Mouse (Mus musculus) liver, adult 2 months (tissue): ENCODE data around the gene Fat2. TPM values are rescaled to one million over a fixed set of nuclear protein-coding genes. Genes with fewer than 3 reads are reported as not detected.

Experiments used
- DNase-seq: peaks from one replicate; pipeline ENCODE4 v3.0.0-alpha.2; 2011; ENCODE audit warnings: low read depth, low spot score; ENCODE audit errors: extremely low read depth
- H3K27ac ChIP-seq: fragments of 200-500 bp; replicated peaks from 2 replicates; pipeline ENCODE4 v1.5.1; 2012; ENCODE audit warnings: low read depth, mild to moderate bottlenecking, control low read depth, inconsistent platforms, low read length; ENCODE audit not compliant: insufficient read depth
- H3K27me3 ChIP-seq: fragments of 200-500 bp; 2 replicates; pipeline ENCODE4 v1.6.1; 2012; ENCODE audit warnings: mild to moderate bottlenecking, moderate library complexity, low read length, inconsistent platforms; ENCODE audit not compliant: control insufficient read depth, insufficient read depth
- H3K36me3 ChIP-seq: fragments of 200-500 bp; 2 replicates; pipeline ENCODE4 v1.6.1; 2012; ENCODE audit warnings: low read length, inconsistent platforms; ENCODE audit not compliant: control insufficient read depth, insufficient read depth
- H3K4me1 ChIP-seq: fragments of 200-500 bp; 2 replicates; pipeline ENCODE4 v1.6.1; 2011; ENCODE audit warnings: low read length; ENCODE audit not compliant: control insufficient read depth, insufficient read depth
- H3K4me3 ChIP-seq: fragments of 200-500 bp; 2 replicates; pipeline ENCODE4 v1.5.1; 2011; ENCODE audit warnings: low read depth, mild to moderate bottlenecking, control low read depth, low read length, moderate library complexity; ENCODE audit not compliant: insufficient read depth
- H3K79me2 ChIP-seq: fragments of 200-500 bp; 2 replicates; pipeline ENCODE4 v1.6.1; 2012; ENCODE audit warnings: inconsistent platforms, mild to moderate bottlenecking, low read length, moderate library complexity; ENCODE audit not compliant: control insufficient read depth, insufficient read depth
- H3K9ac ChIP-seq: fragments of 200-500 bp; 2 replicates; pipeline ENCODE4 v1.6.1; 2012; ENCODE audit warnings: low read depth, mild to moderate bottlenecking, control low read depth, inconsistent platforms, low read length
- CTCF ChIP-seq: fragments of 200-500 bp; IDR thresholded peaks from 2 replicates; pipeline ENCODE4 v1.5.1; 2011; ENCODE audit warnings: low read depth, low read length, control low read depth
- POLR2A ChIP-seq: fragments of 200-500 bp; IDR thresholded peaks from 2 replicates; pipeline ENCODE4 v1.6.1; 2011; ENCODE audit warnings: low read length, control low read depth; ENCODE audit not compliant: insufficient read depth; ENCODE audit errors: extremely low read depth
- WGBS: fragments of 180-500 bp; shearing (Covaris S2); methylation state at CpG from one replicate; pipeline ENCODE4 v1.1.7; 2018; 5-methylcytosine and 5-hydroxymethylcytosine counted together
- polyA plus RNA-seq: library from polyadenylated mRNA; depleted of rRNA; stranded (reverse); fragments of >200 nt; gene quantifications from 2 replicates; pipeline ENCODE4 v1.2.3, GENCODE M21; 2012
- total RNA-seq: library from RNA; depleted of rRNA; stranded (reverse); fragments of >200 nt; gene quantifications from 2 replicates; pipeline ENCODE4 v1.2.3, GENCODE M21; 2014

Gene Fat2
- total and polyA plus RNA-seq, 2 experiments, result not detected

DNA sequence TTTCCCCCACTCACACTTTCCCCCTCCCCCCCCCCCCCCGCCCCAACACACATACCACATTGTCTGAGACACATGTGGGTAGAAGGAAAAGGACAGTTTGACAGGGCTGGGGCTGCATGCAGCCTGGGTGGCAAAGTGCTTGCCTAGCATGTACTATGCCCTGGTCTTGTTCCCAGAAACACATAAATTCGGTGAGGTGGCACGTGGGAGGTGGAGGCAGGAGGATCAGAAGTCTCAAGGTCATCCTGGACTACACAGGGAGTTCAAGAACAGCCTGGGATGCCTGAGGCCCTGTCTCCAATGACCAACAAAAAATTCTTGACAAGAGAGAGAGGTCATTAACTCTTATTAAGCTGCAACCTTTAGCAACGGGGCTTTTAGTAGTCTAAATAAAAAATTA is 120.3 kb downstream of the Fat2 start:
- Histone ChIP-seq H3K27me3 (no peaks in the 10 kb centered on the region), H3K36me3 (no peaks in the 10 kb centered on the region; the same call in 1 of the 2 replicates), H3K4me1 (peaks cover 29% of the 10 kb centered on the region), H3K4me3 (no peak overlapping the region), H3K9ac (no peak overlapping the region), H3K79me2 (peaks cover 16% of the 10 kb centered on the region; the same call in 1 of the 2 replicates), H3K27ac (no peak overlapping the region)
- DNase-seq, result peak; percentile 81
- TF ChIP-seq CTCF (no peak), POLR2A (no peak)
- WGBS, result 32% methylated on average over 4 of the region's 4 CpGs

DNA sequence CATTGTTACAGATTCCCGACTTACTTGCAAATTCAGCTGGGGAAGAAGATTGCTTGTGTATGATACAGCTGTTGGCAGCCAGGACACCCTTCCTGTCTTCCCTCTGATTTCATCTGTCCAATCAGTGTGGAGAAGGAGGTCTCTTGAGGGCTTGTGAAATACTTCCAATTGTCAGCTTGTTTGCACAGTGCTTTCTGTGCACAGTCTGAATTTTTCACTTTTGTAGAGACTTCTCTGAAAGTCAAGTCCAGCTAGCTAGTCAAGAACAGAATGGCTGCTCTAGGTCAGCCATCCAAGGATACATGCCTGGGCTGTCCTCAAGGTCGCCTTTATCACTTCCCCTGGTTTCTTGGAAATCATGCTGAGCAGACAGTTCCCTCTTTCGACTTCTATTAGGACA is 121.4 kb downstream of the Fat2 start:
- DNase-seq, result peak; percentile 59
- TF ChIP-seq POLR2A (no peak), CTCF (no peak)
- H3K4me1 ChIP-seq, result peaks cover 32% of the 10 kb centered on the region

DNA sequence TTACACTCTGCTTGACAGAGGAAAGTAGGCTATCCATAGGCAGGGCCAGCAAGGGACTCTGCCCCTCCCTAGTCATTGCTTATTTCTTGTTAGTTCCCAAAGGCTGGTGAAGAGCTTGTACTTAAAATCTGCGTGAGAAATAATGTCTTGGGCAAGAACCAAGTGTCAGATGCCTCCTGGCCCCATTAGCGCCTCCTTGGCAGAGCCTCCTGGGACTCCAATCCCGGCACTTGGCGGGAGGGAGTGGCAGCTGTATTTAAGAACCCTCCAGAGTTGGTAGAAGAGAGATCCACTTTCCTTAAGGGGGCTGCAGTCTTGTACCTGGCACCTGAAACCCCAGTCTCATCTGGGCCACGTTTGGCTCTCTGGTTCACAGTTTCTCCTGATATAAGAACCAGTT is 122.2 kb downstream of the Fat2 start:
- TF ChIP-seq CTCF (no peak), POLR2A (no peak)
- H3K27ac ChIP-seq, result no peak overlapping the region
- H3K79me2 ChIP-seq, result peaks cover 20% of the 10 kb centered on the region; the same call in 1 of the 2 replicates
- no peak for DNase-seq
- WGBS, result 91% methylated on average over 5 of the region's 5 CpGs
- H3K9ac ChIP-seq, result no peak overlapping the region
- no peaks in the 10 kb centered on the region for H3K36me3 ChIP-seq
- H3K4me3 ChIP-seq, result no peak overlapping the region
- H3K27me3 ChIP-seq, result no peaks in the 10 kb centered on the region
- H3K4me1 ChIP-seq, result peaks cover 39% of the 10 kb centered on the region

More for the DNA sequence above, 121.4 kb downstream of the Fat2 start:
- Histone ChIP-seq H3K27ac (peak overlapping the region; percentile 21; the same call in 1 of the 2 replicates), H3K9ac (no peak overlapping the region), H3K4me3 (no peak overlapping the region), H3K36me3 (no peaks in the 10 kb centered on the region), H3K79me2 (peaks cover 20% of the 10 kb centered on the region; the same call in 1 of the 2 replicates), H3K27me3 (no peaks in the 10 kb centered on the region)
- WGBS, result 27% methylated on average over 3 of the region's 3 CpGs

DNA sequence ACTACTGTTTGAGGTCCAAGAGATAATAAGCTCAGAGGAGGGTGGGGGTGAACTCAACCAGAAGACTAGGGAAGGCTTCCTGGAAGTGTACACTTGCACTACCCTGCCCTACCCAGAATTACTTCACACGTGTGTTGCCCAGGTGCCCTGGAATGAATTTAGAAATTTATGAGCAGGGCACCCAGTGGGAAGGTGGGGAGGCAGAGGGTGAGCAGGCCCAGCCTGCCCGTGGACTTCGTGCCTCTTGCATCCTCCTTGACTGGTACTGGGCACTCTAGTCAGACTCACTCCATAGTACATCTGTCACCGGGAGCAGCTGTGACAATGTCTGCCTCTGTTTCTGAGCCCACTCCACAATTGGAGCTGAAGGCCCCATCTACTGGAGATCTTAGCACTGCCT is 122.8 kb downstream of the Fat2 start:
- H3K4me1 ChIP-seq, result peaks cover 42% of the 10 kb centered on the region
- TF ChIP-seq POLR2A (no peak), CTCF (no peak)
- H3K27me3 ChIP-seq, result no peaks in the 10 kb centered on the region
- H3K27ac ChIP-seq, result no peak overlapping the region
- no peak overlapping the region for H3K4me3 ChIP-seq
- DNase-seq, result no peak
- no peak overlapping the region for H3K9ac ChIP-seq
- H3K79me2 ChIP-seq, result peaks cover 20% of the 10 kb centered on the region; the same call in 1 of the 2 replicates
- no peaks in the 10 kb centered on the region for H3K36me3 ChIP-seq
- 84% methylated on average over 4 of the region's 4 CpGs for WGBS

DNA sequence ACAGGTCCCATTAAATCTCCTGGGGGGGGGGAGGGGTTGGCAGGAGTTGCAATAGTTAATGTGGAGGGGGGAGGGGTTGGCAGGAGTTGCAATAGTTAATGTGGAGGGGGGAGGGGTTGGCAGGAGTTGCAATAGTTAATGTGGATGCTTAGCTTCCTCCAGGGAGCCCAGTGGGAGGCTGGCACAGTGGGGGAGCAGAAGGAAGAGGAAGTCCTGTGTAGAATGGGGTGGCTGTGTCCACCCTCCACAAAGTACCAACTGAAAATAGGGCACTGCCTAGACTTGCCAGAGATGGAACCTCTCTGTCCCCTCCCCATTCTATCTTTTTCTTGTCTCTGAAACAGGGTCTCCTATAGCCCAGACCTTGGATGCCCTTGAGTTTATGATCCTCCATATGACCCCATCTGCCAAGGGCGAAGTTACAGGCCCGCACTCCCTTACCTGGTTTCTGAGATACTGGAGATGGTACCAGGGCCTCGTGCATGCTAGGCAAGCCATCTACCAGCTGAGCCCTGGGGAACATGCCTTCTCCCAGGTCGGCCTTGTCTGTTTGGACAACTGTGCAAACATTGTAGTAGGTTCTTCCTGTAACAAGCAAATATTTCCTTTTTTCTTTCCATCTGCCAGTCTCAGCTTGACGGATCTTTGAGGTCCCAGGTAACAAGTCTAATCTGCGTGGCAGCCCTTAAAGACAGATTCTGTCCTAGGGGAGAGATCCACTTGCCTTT is 126.6 kb downstream of the Fat2 start:
- DNase-seq, result peak; percentile 86
- Histone ChIP-seq H3K4me1 (peaks cover 38% of the 10 kb centered on the region), H3K79me2 (peaks cover 28% of the 10 kb centered on the region; the same call in 1 of the 2 replicates), H3K36me3 (no peaks in the 10 kb centered on the region), H3K27ac (peak overlapping the region; percentile 55), H3K4me3 (no peak overlapping the region), H3K27me3 (no peaks in the 10 kb centered on the region), H3K9ac (no peak overlapping the region)
- WGBS, result 24% methylated on average over 6 of the region's 6 CpGs
- TF ChIP-seq POLR2A (no peak), CTCF (no peak)

DNA sequence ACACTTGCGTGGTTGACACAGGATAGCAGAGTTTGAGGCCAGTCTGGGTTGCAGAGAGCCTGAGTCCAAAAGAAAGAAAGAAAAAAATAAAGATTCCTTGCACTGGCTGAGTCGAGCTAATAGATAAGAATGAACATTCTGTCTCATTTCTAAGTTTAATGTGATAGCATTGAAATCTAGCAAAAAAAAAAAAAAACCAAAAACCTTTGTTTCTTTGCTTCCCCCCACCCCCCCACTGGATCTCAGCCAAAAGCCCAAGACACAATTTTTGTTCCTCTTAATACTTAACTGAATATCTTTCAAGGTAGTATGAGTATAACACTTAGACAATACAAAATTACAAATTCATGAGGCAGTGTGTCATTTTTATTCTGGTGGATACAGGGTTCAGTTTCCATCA is 127.3 kb downstream of the Fat2 start:
- Histone ChIP-seq H3K79me2 (peaks cover 32% of the 10 kb centered on the region; the same call in 1 of the 2 replicates), H3K27ac (peak overlapping the region; percentile 85), H3K4me3 (no peak overlapping the region), H3K9ac (no peak overlapping the region; the same call in 1 of the 2 replicates), H3K4me1 (peaks cover 34% of the 10 kb centered on the region), H3K27me3 (no peaks in the 10 kb centered on the region), H3K36me3 (no peaks in the 10 kb centered on the region)
- DNase-seq, result no peak
- TF ChIP-seq CTCF, result no peak
- 17% methylated on average over 2 of the region's 2 CpGs for WGBS
